Mouse (Mus musculus) lung, postnatal 0 days (tissue): ENCODE results near the gene Parp16. TPM values are rescaled to one million over a fixed set of nuclear protein-coding genes. Genes with fewer than 3 reads are reported as not detected.

Experiments used
- ATAC-seq: fragments of 200-750 bp; cut with Nextera tagmentation; 2 replicates; pipeline ENCODE4 v1.8.0; 2017; ENCODE audit warnings: moderate library complexity
- DNase-seq: peaks from one replicate; pipeline ENCODE4 v3.0.0-alpha.2; 2016; ENCODE audit warnings: low spot score
- H3K27ac ChIP-seq: fragments of 300-500 bp; sonication (generic); 2 replicates; pipeline ENCODE4 v1.5.1; 2014; ENCODE audit warnings: antibody characterized with exemption, mild to moderate bottlenecking, low read length, mixed read lengths
- H3K27me3 ChIP-seq: fragments of 300-500 bp; sonication (generic); replicated peaks from 2 replicates; pipeline ENCODE4 v1.6.1; 2014; ENCODE audit warnings: low read length, mixed read lengths; ENCODE audit not compliant: insufficient read depth
- H3K36me3 ChIP-seq: fragments of 300-500 bp; sonication (generic); 2 replicates; pipeline ENCODE4 v1.6.1; 2014; ENCODE audit warnings: low read length, mixed read lengths; ENCODE audit not compliant: insufficient read depth
- H3K4me1 ChIP-seq: fragments of 300-500 bp; sonication (generic); 2 replicates; pipeline ENCODE4 v1.6.1; 2014; ENCODE audit warnings: antibody characterized with exemption, low read depth, low read length, mixed read lengths; ENCODE audit not compliant: insufficient read depth
- H3K4me2 ChIP-seq: fragments of 300-500 bp; sonication (generic); replicated peaks from 2 replicates; pipeline ENCODE4 v1.6.1; 2014; ENCODE audit warnings: low read depth, mild to moderate bottlenecking, low read length, moderate library complexity, mixed read lengths
- H3K4me3 ChIP-seq: fragments of 300-500 bp; sonication (generic); 2 replicates; pipeline ENCODE4 v1.5.1; 2014; ENCODE audit warnings: low read depth, low read length
- H3K9ac ChIP-seq: fragments of 300-500 bp; sonication (generic); replicated peaks from 2 replicates; pipeline ENCODE4 v1.6.1; 2014; ENCODE audit warnings: low read depth, mild to moderate bottlenecking
- H3K9me3 ChIP-seq: fragments of 300-500 bp; sonication (generic); 2 replicates; pipeline ENCODE4 v1.6.1; 2016; ENCODE audit warnings: low read length, mixed read lengths
- CTCF ChIP-seq: IDR thresholded peaks from 2 replicates; pipeline ENCODE4 v1.5.1; 2016; ENCODE audit warnings: antibody characterized with exemption, mild to moderate bottlenecking
- EP300 ChIP-seq: IDR thresholded peaks from 2 replicates; pipeline ENCODE4 v1.6.1; 2016; ENCODE audit warnings: antibody characterized with exemption, mild to moderate bottlenecking, control low read depth
- WGBS: fragments of 180-500 bp; shearing (Covaris S2); extraction: QIAGEN DNeasy Blood & Tissue Kit; methylation state at CpG from one replicate; pipeline ENCODE4 v1.1.7; 2014; 5-methylcytosine and 5-hydroxymethylcytosine counted together
- polyA plus RNA-seq: library from polyadenylated mRNA; unstranded; fragments of >200 nt; fragmentation: Nextera tagmentation; extraction: Ambion mirVana; gene quantifications from 2 replicates; pipeline ENCODE4 v1.2.1, GENCODE M21; 2015

Parp16 gene
- polyA plus RNA-seq, result 5.3 and 5.4 TPM in 2 replicates

GRCm38 (mm10) chr9:65195053-65195452, at the start of gene Parp16:
TSS of gene Parp16 (plus strand) at chr9:65195353.
- TF ChIP-seq EP300 (no peak), CTCF (no peak)
- ATAC-seq (no peak), DNase-seq (no peak)
- peaks cover 4% of the 10 kb centered on the region; the same call in 1 of the 2 replicates for H3K4me1 ChIP-seq
- peak within 1 kb of the TSS; percentile 81 for H3K27ac ChIP-seq
- H3K4me3 ChIP-seq, result no peak within 1 kb of the TSS
- peak within 1 kb of the TSS; percentile 30; the same call in 1 of the 2 replicates for H3K9ac ChIP-seq
- no peaks in the 10 kb centered on the region for H3K36me3 ChIP-seq
- peak within 1 kb of the TSS; percentile 25 for H3K4me2 ChIP-seq
- H3K27me3 ChIP-seq, result no peaks in the 10 kb centered on the region
- WGBS, result 64% methylated on average over 4 of the region's 4 CpGs
- H3K9me3 ChIP-seq, result no peaks in the 10 kb centered on the region

- H3K9ac ChIP-seq, result no peak overlapping the region
- DNase-seq (no peak), ATAC-seq (no peak)
- H3K4me3 ChIP-seq, result no peak overlapping the region
- peaks cover 4% of the 10 kb centered on the region; the same call in 1 of the 2 replicates for H3K4me1 ChIP-seq
- H3K27ac ChIP-seq, result no peak overlapping the region
- H3K36me3 ChIP-seq, result no peaks in the 10 kb centered on the region
- 85% methylated on average over 5 of the region's 5 CpGs for WGBS
- 0 out of 2 replicates have a peak, but pooled peaks cover 5% of the 10 kb centered on the region for H3K27me3 ChIP-seq
- TF ChIP-seq CTCF (no peak), EP300 (no peak)
- no peaks in the 10 kb centered on the region for H3K9me3 ChIP-seq
- no peak overlapping the region for H3K4me2 ChIP-seq
Measured at GRCm38 (mm10) chr9:65146001-65146400, 49.2 kb upstream of the Parp16 start.

- H3K4me3 ChIP-seq, result no peak overlapping the region
- no peak overlapping the region for H3K27ac ChIP-seq
- DNase-seq (no peak), ATAC-seq (no peak)
- H3K9me3 ChIP-seq, result no peaks in the 10 kb centered on the region
- no peaks in the 10 kb centered on the region for H3K36me3 ChIP-seq
- H3K9ac ChIP-seq, result no peak overlapping the region
- H3K4me2 ChIP-seq, result no peak overlapping the region
- H3K27me3 ChIP-seq, result no peaks in the 10 kb centered on the region
- H3K4me1 ChIP-seq, result no peaks in the 10 kb centered on the region
- WGBS, result 81% methylated on average over 7 of the region's 7 CpGs
- TF ChIP-seq CTCF (no peak), EP300 (no peak)
Measured at GRCm38 (mm10) chr9:65148507-65148906, 46.6 kb upstream of the Parp16 start.

GRCm38 (mm10) chr9:65152711-65153330, 42.3 kb upstream of the Parp16 start:
- Histone ChIP-seq H3K9ac (no peak overlapping the region), H3K9me3 (no peaks in the 10 kb centered on the region), H3K4me1 (no peaks in the 10 kb centered on the region), H3K27me3 (no peaks in the 10 kb centered on the region), H3K4me3 (no peak overlapping the region), H3K36me3 (no peaks in the 10 kb centered on the region), H3K4me2 (no peak overlapping the region), H3K27ac (no peak overlapping the region)
- TF ChIP-seq EP300 (no peak), CTCF (no peak)
- no peak for ATAC-seq
- DNase-seq, result no peak
- 68% methylated on average over 6 of the region's 6 CpGs for WGBS

- Histone ChIP-seq H3K4me2 (no peak overlapping the region), H3K4me3 (no peak overlapping the region), H3K27ac (no peak overlapping the region), H3K9me3 (no peaks in the 10 kb centered on the region), H3K27me3 (no peaks in the 10 kb centered on the region), H3K4me1 (no peaks in the 10 kb centered on the region), H3K9ac (no peak overlapping the region), H3K36me3 (no peaks in the 10 kb centered on the region)
- DNase-seq (no peak), ATAC-seq (no peak)
- 15% methylated on average over 5 of the region's 5 CpGs for WGBS
- TF ChIP-seq EP300 (no peak), CTCF (no peak)
Measured at GRCm38 (mm10) chr9:65153331-65153711, 41.8 kb upstream of the Parp16 start.

- no peak overlapping the region for H3K27ac ChIP-seq
- no peak overlapping the region for H3K4me2 ChIP-seq
- H3K4me3 ChIP-seq, result no peak overlapping the region
- no peak for TF ChIP-seq CTCF
- TF ChIP-seq EP300, result no peak
- no peak overlapping the region for H3K9ac ChIP-seq
- H3K4me1 ChIP-seq, result no peaks in the 10 kb centered on the region
- no peaks in the 10 kb centered on the region for H3K36me3 ChIP-seq
- no peaks in the 10 kb centered on the region for H3K27me3 ChIP-seq
- DNase-seq (no peak), ATAC-seq (no peak)
- no peaks in the 10 kb centered on the region for H3K9me3 ChIP-seq
- 49% methylated on average over 9 of the region's 9 CpGs for WGBS
Measured at GRCm38 (mm10) chr9:65154692-65155455, 40.3 kb upstream of the Parp16 start.
